Mouse (Mus musculus): ENCODE measurements around the gene Btbd8. TPM values are rescaled to one million over a fixed set of nuclear protein-coding genes. Genes with fewer than 3 reads are reported as not detected.

Btbd8 gene
- polyA plus RNA-seq, 1 experiment from 2014 or later: 2.6 TPM

GRCm38 (mm10) chr5:107441881-107442280 lies 4.1 kb downstream of the Btbd8 start:
- Histone ChIP-seq H3K27me3 (replicated peaks; ENCODE audit: control insufficient read depth, insufficient read depth, low read length) (no peaks in the 10 kb centered on the region), H3K9me3 (ENCODE audit: control insufficient read depth, low read length) (no peaks in the 10 kb centered on the region), H3K4me1 (replicated peaks; ENCODE audit: control insufficient read depth, insufficient read depth, low read length) (peaks cover 12% of the 10 kb centered on the region), H3K4me2 (no peak overlapping the region), H3K27ac (ENCODE audit: low read depth, low read length) (no peak overlapping the region), H3K36me3 (ENCODE audit: control insufficient read depth, insufficient read depth, low read length) (no peaks in the 10 kb centered on the region), H3K9ac (ENCODE audit: low read depth, low read length) (no peak overlapping the region), H3K4me3 (ENCODE audit: low read depth, low read length) (no peak overlapping the region)
- ATAC-seq (replicated peaks; ENCODE audit: low FRiP score): no peak
- 75% methylated on average over 5 of the region's 5 CpGs for whole genome bisulfite sequencing
- no peak for DNase-seq (ENCODE audit: low spot score)

- H3K27me3 ChIP-seq (replicated peaks; ENCODE audit: control insufficient read depth, insufficient read depth, low read length): no peaks in the 10 kb centered on the region
- WGBS: 89% methylated on average over 4 of the region's 4 CpGs
- no peaks in the 10 kb centered on the region for H3K9me3 ChIP-seq (ENCODE audit: control insufficient read depth, low read length)
- no peak for DNase-seq (ENCODE audit: low spot score)
- no peak overlapping the region for H3K9ac ChIP-seq (ENCODE audit: low read depth, low read length)
- no peak overlapping the region for H3K27ac ChIP-seq (ENCODE audit: low read depth, low read length)
- no peak overlapping the region for H3K4me2 ChIP-seq
- H3K4me3 ChIP-seq (ENCODE audit: low read depth, low read length): no peak overlapping the region
- no peaks in the 10 kb centered on the region for H3K4me1 ChIP-seq (replicated peaks; ENCODE audit: control insufficient read depth, insufficient read depth, low read length)
- no peak for ATAC-seq (replicated peaks; ENCODE audit: low FRiP score)
- no peaks in the 10 kb centered on the region for H3K36me3 ChIP-seq (ENCODE audit: control insufficient read depth, insufficient read depth, low read length)
Observed at GRCm38 (mm10) chr5:107444251-107444650, 6.5 kb downstream of the Btbd8 start.

- DNase-seq (ENCODE audit: low spot score) (no peak), ATAC-seq (replicated peaks; ENCODE audit: low FRiP score) (no peak)
- WGBS: 77% methylated on average over 4 of the region's 4 CpGs
- Histone ChIP-seq H3K27ac (ENCODE audit: low read depth, low read length) (no peak overlapping the region), H3K27me3 (replicated peaks; ENCODE audit: control insufficient read depth, insufficient read depth, low read length) (no peaks in the 10 kb centered on the region), H3K9ac (ENCODE audit: low read depth, low read length) (no peak overlapping the region), H3K4me2 (no peak overlapping the region), H3K9me3 (ENCODE audit: control insufficient read depth, low read length) (no peaks in the 10 kb centered on the region), H3K4me1 (replicated peaks; ENCODE audit: control insufficient read depth, insufficient read depth, low read length) (no peaks in the 10 kb centered on the region), H3K36me3 (ENCODE audit: control insufficient read depth, insufficient read depth, low read length) (no peaks in the 10 kb centered on the region), H3K4me3 (ENCODE audit: low read depth, low read length) (no peak overlapping the region)
Observed at GRCm38 (mm10) chr5:107447977-107448376, 10.2 kb downstream of the Btbd8 start.

GRCm38 (mm10) chr5:107448784-107449183 lies 11.0 kb downstream of the Btbd8 start:
- no peaks in the 10 kb centered on the region for H3K36me3 ChIP-seq (ENCODE audit: control insufficient read depth, insufficient read depth, low read length)
- ATAC-seq (replicated peaks; ENCODE audit: low FRiP score) (no peak), DNase-seq (ENCODE audit: low spot score) (no peak)
- no peaks in the 10 kb centered on the region for H3K27me3 ChIP-seq (replicated peaks; ENCODE audit: control insufficient read depth, insufficient read depth, low read length)
- no peaks in the 10 kb centered on the region for H3K4me1 ChIP-seq (replicated peaks; ENCODE audit: control insufficient read depth, insufficient read depth, low read length)
- WGBS: 82% methylated on average over 4 of the region's 4 CpGs
- H3K9ac ChIP-seq (ENCODE audit: low read depth, low read length): no peak overlapping the region
- H3K27ac ChIP-seq (ENCODE audit: low read depth, low read length): no peak overlapping the region
- H3K9me3 ChIP-seq (ENCODE audit: control insufficient read depth, low read length): no peaks in the 10 kb centered on the region
- no peak overlapping the region for H3K4me2 ChIP-seq
- H3K4me3 ChIP-seq (ENCODE audit: low read depth, low read length): no peak overlapping the region

GRCm38 (mm10) chr5:107449620-107450019 lies 11.8 kb downstream of the Btbd8 start:
- ATAC-seq (replicated peaks; ENCODE audit: low FRiP score): no peak
- H3K27ac ChIP-seq (ENCODE audit: low read depth, low read length): no peak overlapping the region
- WGBS: 89% methylated on average over 5 of the region's 5 CpGs

GRCm38 (mm10) chr5:107450299-107450698 lies 12.5 kb downstream of the Btbd8 start:
- Histone ChIP-seq H3K4me3 (ENCODE audit: low read depth, low read length) (no peak overlapping the region), H3K4me2 (no peak overlapping the region), H3K9me3 (ENCODE audit: control insufficient read depth, low read length) (no peaks in the 10 kb centered on the region), H3K27ac (ENCODE audit: low read depth, low read length) (no peak overlapping the region), H3K27me3 (replicated peaks; ENCODE audit: control insufficient read depth, insufficient read depth, low read length) (no peaks in the 10 kb centered on the region), H3K36me3 (ENCODE audit: control insufficient read depth, insufficient read depth, low read length) (no peaks in the 10 kb centered on the region), H3K9ac (ENCODE audit: low read depth, low read length) (no peak overlapping the region), H3K4me1 (replicated peaks; ENCODE audit: control insufficient read depth, insufficient read depth, low read length) (no peaks in the 10 kb centered on the region)
- no peak for DNase-seq (ENCODE audit: low spot score)
- no peak for ATAC-seq (replicated peaks; ENCODE audit: low FRiP score)
- 91% methylated on average over 5 of the region's 5 CpGs for WGBS

More at GRCm38 (mm10) chr5:107449620-107450019, 11.8 kb downstream of the Btbd8 start:
- no peak for DNase-seq (ENCODE audit: low spot score)
- Histone ChIP-seq H3K4me2 (no peak overlapping the region), H3K9ac (ENCODE audit: low read depth, low read length) (no peak overlapping the region), H3K4me1 (replicated peaks; ENCODE audit: control insufficient read depth, insufficient read depth, low read length) (no peaks in the 10 kb centered on the region), H3K4me3 (ENCODE audit: low read depth, low read length) (no peak overlapping the region), H3K9me3 (ENCODE audit: control insufficient read depth, low read length) (no peaks in the 10 kb centered on the region), H3K27me3 (replicated peaks; ENCODE audit: control insufficient read depth, insufficient read depth, low read length) (no peaks in the 10 kb centered on the region), H3K36me3 (ENCODE audit: control insufficient read depth, insufficient read depth, low read length) (no peaks in the 10 kb centered on the region)

- Histone ChIP-seq H3K9me3 (ENCODE audit: control insufficient read depth, low read length) (no peaks in the 10 kb centered on the region), H3K4me3 (ENCODE audit: low read depth, low read length) (no peak overlapping the region), H3K4me1 (replicated peaks; ENCODE audit: control insufficient read depth, insufficient read depth, low read length) (peaks cover 7% of the 10 kb centered on the region), H3K36me3 (ENCODE audit: control insufficient read depth, insufficient read depth, low read length) (no peaks in the 10 kb centered on the region), H3K4me2 (peak overlapping the region; percentile 30), H3K9ac (ENCODE audit: low read depth, low read length) (no peak overlapping the region), H3K27me3 (replicated peaks; ENCODE audit: control insufficient read depth, insufficient read depth, low read length) (no peaks in the 10 kb centered on the region), H3K27ac (ENCODE audit: low read depth, low read length) (no peak overlapping the region)
- ATAC-seq (replicated peaks; ENCODE audit: low FRiP score): peak; percentile 91
- 70% methylated on average over 4 of the region's 4 CpGs for WGBS
- DNase-seq (ENCODE audit: low spot score): no peak
Observed at GRCm38 (mm10) chr5:107462147-107463076, 24.6 kb downstream of the Btbd8 start.

- Histone ChIP-seq H3K27me3 (replicated peaks; ENCODE audit: control insufficient read depth, insufficient read depth, low read length) (no peaks in the 10 kb centered on the region), H3K4me2 (no peak overlapping the region), H3K4me1 (replicated peaks; ENCODE audit: control insufficient read depth, insufficient read depth, low read length) (peaks cover 10% of the 10 kb centered on the region), H3K9ac (ENCODE audit: low read depth, low read length) (no peak overlapping the region), H3K27ac (ENCODE audit: low read depth, low read length) (no peak overlapping the region), H3K4me3 (ENCODE audit: low read depth, low read length) (no peak overlapping the region), H3K9me3 (ENCODE audit: control insufficient read depth, low read length) (no peaks in the 10 kb centered on the region), H3K36me3 (ENCODE audit: control insufficient read depth, insufficient read depth, low read length) (no peaks in the 10 kb centered on the region)
- no peak for DNase-seq (ENCODE audit: low spot score)
- 57% methylated on average over 5 of the region's 5 CpGs for WGBS
- ATAC-seq (replicated peaks; ENCODE audit: low FRiP score): no peak
Observed at GRCm38 (mm10) chr5:107466501-107466900, 28.7 kb downstream of the Btbd8 start.

- H3K9ac ChIP-seq (ENCODE audit: low read depth, low read length): no peak overlapping the region
- H3K4me1 ChIP-seq (replicated peaks; ENCODE audit: control insufficient read depth, insufficient read depth, low read length): peaks cover 9% of the 10 kb centered on the region
- H3K4me3 ChIP-seq (ENCODE audit: low read depth, low read length): no peak overlapping the region
- no peak for DNase-seq (ENCODE audit: low spot score)
- H3K4me2 ChIP-seq: no peak overlapping the region
- no peak for ATAC-seq (replicated peaks; ENCODE audit: low FRiP score)
- 85% methylated on average over 4 of the region's 4 CpGs for WGBS
- no peaks in the 10 kb centered on the region for H3K27me3 ChIP-seq (replicated peaks; ENCODE audit: control insufficient read depth, insufficient read depth, low read length)
- no peak overlapping the region for H3K27ac ChIP-seq (ENCODE audit: low read depth, low read length)
- no peaks in the 10 kb centered on the region for H3K9me3 ChIP-seq (ENCODE audit: control insufficient read depth, low read length)
- H3K36me3 ChIP-seq (ENCODE audit: control insufficient read depth, insufficient read depth, low read length): no peaks in the 10 kb centered on the region
Observed at GRCm38 (mm10) chr5:107467098-107467497, 29.3 kb downstream of the Btbd8 start.

Data from liver, embryonic 11.5 days (tissue).